Mouse (Mus musculus) testis, adult 2 months (tissue): ENCODE results near the gene Trpm6.

Experiments used
- CTCF ChIP-seq: fragments of 200-500 bp; IDR thresholded peaks from 2 replicates; pipeline ENCODE4 v1.5.1; 2012; ENCODE audit warnings: low read depth, mild to moderate bottlenecking, inconsistent platforms, low read length, moderate library complexity; ENCODE audit not compliant: control insufficient read depth, insufficient read depth, insufficient replicate concordance
- POLR2A ChIP-seq: fragments of 200-500 bp; IDR thresholded peaks from 2 replicates; pipeline ENCODE4 v1.6.1; 2012; ENCODE audit warnings: low read depth, mild to moderate bottlenecking, inconsistent platforms, low read length, moderate library complexity; ENCODE audit not compliant: control insufficient read depth

- TF ChIP-seq POLR2A (no peak), CTCF (no peak)
Measured at GRCm38 (mm10) chr19:18941391-18941790, 191.6 kb downstream of the Trpm6 start.
